Mouse (Mus musculus): Measurements from ENCODE around the gene Rbm17.

DNA sequence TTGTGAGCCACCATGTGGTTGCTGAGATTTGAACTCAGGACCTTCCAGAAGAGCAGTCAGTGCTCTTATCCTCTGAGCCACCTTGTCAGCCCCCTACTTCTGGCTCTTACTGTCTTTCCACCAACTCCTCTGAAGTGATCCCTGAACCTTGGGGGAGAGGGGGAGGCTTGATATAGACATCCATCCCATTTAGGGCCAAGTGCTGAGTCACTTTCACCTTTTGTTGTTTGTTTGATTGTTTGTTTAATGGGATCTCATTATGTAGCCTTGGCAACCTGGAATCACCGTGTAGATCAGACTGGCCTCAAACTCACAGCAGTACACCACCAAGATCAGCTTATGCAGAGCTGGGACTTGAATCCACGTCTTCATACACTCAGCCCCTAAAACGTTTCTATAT is 46.7 kb downstream of the Rbm17 start:
- TF ChIP-seq CTCF (conservative IDR thresholded peaks at IDR 0.05; ENCODE audit: insufficient read depth, insufficient read length, low read depth, low read length), result no peak
- no peak for TF ChIP-seq POLR2A (IDR thresholded peaks at IDR 0.05; ENCODE audit: low read depth, low read length)
